Mouse (Mus musculus) c-Kit-positive CD71-positive TER-119-positive erythroid progenitor cells, embryonic 14.5 days (primary cell): Measurements from ENCODE around the gene Wnk2.

Experiments
- DNase-seq: peaks from one replicate; pipeline ENCODE4 v3.0.0-alpha.2; 2013; ENCODE audit warnings: low spot score

The Wnk2 gene

DNA sequence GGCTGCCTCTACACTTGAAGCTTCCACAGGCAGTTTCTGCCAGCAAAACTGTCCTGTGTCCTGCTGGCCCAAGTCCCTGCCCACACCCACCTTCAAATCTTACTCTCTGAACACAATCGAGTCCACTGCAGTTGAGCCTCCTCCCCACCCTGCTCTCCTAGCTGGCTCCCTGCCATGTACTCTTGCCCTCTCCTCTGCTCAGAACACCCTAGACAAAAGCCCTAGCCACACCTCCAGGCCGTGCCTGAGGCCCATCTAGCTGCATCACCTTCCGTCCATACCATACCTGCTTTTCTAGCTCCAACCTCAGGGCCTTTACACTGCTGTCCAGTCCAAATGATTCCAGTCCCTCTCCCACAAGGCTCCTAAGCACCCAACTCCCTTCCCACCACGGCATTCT is 7.2 kb downstream of the Wnk2 start:
- DNase-seq, result no peak

DNA sequence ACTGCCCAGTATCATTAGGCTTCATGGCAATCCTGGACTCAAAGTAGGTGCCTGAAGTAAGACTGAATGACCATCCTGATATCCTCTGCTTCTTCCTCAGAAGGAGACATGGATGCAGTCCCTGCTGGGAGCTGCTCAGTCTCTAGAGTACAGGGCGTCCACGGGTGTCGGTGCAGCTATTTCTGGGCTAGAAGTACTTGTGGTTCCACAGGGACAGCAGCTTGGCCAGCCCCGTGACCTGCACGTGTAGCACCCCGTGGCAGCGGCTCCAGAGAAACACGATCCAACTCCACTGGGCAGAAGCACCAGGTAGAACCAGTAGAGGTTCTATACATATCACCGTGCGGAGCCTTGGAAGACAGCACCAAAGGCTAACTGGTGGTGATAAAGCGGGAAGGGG is 13.3 kb downstream of the Wnk2 start:
- no peak for DNase-seq

DNA sequence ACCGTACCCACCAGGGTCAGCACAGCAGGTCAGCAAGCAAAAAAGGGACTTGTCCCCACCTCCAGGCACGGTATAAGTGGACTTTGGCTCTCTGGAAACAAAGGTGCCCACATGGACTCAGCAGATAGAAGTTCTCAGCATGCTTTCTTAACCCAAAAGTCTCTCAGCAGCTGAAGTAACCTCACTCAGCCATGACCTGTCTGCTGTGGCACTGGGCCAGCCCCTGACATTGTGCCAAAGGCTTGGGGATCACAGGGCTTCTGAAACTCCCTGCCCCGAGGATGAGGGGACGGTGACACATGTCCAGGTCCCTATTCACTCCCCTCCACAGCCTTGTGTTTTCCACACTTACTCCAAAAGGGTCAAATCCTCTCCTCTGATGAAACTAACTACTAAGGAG is 14.7 kb downstream of the Wnk2 start:
- no peak for DNase-seq

DNA sequence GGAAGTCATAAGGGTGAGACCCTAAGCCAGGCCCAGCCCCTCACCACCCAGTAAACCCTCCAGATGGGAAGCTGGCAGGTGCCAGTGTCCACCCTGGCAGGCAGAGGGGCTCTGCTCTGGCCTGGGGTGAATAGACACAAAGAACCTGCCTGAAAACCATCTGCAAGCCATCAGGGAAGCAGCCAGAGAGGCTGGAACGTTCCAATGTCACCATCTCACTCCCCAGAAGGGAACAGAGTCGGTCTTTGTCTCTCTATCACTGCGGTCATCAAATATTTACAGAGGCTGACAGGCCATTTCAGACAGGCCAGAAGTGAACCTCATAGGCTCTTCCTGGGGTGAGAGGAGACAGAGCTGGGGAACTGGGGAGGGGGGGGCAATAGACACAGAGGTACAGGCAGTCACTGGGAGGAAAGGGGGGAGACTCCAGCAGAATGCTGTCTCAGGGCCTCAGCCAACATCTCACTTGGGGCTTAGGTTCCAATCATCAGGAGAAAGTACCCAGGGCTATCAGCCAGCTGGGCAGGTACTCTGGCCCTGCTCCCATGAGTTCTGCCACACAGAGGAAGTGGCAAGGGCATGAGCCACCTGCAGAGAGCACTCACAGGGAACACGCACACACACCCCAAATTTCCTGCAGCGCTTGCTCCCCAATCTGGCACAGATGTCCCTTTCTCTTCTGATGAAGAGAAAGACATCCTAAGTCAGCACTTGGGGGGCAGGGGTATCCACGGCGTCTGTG is 15.7 kb downstream of the Wnk2 start:
- DNase-seq, result no peak

DNA sequence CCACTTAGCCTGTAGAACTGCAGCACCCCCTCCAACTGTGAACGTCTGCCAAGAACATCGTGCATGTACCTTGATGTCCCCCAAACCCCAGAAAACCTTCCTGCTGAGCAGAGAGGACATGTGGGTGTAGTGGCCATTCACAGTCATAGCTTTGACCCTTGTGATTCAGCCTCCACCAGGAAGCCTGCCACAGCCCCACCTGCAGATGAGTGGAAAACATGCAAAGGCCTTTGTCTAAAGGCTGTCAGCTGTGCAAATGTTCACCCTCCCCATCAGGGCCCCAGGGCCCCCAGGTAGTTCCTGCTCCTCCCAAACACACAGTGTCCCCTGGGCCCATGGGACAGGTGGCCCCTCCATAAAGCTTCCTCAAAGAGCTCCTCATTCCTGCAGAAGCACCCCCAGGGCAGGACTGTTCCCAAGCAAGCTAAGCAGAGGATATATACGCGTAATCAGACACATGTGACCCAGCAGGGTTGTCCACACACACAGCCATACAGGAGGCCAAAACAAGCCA is 16.4 kb downstream of the Wnk2 start:
- no peak for DNase-seq

DNA sequence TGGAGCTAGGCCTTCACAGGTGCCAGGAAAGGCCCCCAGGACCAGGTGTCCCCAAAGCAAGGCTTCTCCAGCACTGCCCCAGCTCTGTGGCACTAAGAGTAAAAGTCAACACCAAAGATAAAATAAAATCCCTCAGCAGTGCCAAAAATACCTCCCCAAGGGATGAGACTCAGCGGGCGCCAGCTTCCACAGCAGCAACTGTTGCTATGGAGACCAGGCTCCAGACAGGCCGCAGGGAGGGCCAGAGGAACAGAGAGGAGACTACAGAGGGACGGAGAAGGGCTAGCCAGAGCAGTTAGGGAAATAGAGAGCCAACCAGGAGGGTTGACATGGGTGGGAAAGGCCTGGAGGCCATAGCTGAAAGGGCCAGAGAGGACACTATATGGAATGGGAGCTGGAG is 18.0 kb downstream of the Wnk2 start:
- no peak for DNase-seq

DNA sequence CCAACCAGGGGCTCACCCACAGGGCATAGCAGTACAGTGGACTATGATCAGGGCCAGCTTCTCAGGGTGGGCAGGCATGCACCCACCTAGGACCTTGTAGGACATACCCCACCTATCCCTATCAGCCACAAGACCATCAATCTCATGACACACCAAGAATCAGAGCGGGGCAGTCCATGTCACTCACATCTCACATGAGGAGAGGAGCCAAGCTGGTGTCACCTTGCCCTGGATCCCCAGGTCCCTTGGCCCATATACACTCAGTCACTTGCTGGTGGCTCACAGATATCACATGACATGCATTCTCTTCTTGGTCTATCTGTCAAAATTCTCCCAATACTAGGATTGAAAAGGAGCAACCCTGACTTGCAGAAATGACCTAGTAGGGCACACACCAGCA is 18.7 kb downstream of the Wnk2 start:
- DNase-seq, result no peak

DNA sequence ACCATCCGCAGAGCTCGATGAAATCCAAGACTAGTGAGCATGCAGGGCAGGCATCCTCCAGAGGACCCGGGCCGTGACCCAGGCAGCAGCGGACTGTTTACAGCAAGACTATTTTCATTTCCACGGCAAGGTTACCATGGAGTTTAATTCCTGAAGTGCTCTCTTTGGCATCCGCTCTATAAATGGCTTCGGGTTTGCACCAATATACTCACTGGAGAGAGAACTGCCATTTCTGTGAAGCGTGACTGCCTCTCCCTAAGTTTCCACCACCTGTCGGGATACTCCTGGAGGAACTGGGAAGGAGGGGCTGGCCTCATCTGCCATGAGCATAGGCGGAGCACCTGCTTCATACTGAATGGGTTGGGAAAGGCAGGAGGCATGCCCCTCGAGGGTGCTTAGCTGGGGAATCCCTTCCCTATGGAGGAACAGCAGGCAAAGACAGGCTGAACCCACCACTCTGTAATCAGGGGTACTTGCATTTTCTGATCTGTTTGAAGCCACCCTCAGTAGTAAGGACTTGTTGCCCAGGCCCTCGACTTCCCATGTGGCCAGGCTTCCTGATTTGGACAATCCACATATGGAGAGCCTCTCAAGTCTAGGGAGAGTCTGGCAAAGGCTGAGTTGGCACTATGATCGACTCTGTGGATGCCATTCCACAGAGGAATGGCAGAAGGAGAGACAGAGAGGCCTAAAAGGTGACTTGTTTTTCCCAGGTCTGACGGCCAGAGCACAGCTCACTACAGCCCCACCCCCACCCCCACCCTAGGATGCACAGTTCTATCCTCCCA is 19.8 kb downstream of the Wnk2 start:
- DNase-seq, result no peak

DNA sequence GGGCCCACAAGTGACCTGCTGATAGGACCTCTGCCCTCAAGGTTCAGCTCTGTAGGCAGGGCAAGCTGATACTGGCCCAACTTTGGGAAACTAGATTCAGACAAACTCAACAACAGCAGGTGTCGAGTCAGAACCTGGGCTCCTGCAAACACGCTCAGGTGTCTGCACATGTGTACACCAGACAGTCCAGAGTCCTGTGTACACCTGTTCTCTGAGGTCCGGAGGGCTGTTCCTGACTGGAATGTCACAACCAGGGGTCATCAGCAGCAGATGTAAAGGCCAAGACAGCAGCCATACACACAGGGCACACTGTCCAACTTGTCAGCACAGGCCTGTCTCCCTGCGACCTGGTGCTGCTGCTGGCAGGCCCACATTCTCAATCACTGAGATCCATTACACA is 25.7 kb downstream of the Wnk2 start:
- DNase-seq, result no peak

DNA sequence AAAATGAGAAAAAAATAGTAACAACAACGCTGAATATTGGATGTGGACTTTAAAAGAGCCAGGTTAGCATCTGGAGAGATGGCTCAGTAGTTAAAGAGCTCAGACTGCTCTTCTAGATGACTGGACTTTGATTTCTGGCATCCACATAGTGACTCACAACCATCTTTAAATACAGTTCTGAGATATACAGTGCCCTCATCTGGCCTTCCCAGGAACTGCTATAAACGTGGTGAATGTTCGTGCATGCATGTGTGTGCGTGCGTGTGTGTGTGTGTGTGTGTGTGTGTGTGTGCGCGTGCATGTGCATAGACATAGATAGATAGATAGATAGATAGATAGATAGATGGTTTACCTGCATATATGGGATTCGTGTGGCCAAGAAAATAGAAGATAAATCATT is 30.3 kb downstream of the Wnk2 start:
- no peak for DNase-seq

DNA sequence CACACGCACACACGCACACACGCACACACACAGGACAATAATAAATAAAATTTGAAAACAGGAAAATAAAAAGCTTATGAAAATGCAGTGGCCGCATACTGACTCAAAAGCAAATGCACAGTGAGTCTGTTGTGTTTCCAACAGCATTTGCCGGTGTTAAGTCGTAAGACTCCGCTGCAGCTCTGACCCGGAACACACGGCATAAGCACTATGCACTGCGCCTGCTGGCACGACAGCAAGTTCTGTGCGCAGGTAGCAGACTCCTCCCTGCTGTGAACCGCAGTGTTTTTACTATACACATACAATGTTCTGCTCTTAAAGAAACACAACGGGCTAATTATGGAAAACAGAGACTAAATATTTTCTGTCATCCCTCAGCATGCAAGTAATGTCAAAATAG is 32.9 kb downstream of the Wnk2 start:
- DNase-seq, result no peak

DNA sequence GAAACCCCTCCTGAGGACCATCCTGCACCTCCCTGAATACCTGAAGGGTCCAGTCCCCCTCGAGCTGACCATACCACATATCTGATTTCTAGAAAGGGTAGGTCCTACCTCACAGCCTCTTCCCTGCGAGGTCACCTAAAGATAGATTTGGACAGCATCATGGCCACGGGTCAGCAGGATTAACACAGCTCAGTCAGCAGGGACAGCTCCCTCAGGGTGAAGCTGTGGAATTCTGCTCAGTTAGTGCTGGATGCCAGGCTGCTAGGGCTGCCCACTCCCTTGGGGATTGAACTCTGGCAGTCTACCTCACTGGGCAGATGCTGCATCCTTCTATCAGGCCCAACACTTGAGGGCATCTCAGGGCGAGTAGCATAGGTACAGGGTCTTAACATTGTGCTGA is 33.7 kb downstream of the Wnk2 start:
- no peak for DNase-seq

DNA sequence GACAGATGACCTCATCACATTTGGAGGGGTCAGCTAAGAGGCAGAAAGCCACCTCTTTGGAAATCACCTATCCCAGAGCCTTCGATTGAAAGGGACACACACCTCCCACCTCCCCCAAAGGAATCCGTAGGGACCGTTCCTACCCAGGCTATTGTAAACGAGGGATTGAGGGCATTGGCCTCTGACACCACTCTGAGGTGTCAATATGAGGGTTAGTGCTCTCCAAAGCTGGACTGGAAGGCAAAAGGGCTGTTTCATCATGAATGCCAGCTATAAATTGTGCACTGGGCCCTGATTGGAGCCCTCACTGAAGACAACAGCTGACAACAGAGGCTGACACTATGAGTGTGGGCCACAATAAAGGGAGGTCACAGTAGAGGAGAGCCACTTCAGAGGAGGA is 34.5 kb downstream of the Wnk2 start:
- no peak for DNase-seq

DNA sequence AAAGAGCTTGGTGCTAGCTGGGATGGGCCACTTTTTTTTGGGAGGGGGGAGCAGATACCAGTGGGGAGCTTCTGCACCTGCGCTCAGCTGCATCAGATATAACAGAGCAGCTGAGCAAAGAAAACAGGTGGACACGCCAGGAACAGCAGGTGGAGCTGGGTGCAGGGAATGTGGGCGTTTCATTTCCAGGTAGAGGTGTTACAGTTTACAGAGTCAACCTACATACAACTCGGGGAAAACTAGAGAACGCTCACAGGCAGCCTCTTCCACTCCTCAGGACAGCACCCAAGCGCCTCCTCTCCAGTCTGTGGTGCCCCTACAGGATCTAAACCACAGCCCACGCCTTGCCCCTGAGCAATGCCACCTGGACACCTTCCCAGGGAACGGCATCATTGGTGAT is 35.2 kb downstream of the Wnk2 start:
- no peak for DNase-seq

DNA sequence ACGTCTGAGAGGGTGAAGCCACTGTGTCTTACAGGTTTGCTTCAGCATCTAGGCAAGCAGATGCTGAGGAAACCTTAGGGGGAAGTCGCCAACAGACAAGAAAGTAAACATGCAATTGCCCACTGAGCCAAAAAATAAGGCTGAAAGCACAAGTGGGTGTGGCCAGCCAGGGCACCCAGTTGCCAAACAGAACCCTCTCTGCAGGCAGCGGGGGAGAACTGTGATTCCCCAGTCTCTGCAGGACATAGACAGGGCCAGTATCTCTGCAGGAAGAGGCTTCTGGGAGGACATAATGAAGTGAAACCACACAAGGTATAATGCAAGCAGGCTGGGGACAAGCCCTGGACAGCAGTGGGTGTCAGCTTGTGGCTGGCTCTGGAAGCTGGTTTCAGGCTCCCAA is 38.1 kb downstream of the Wnk2 start:
- DNase-seq, result no peak

DNA sequence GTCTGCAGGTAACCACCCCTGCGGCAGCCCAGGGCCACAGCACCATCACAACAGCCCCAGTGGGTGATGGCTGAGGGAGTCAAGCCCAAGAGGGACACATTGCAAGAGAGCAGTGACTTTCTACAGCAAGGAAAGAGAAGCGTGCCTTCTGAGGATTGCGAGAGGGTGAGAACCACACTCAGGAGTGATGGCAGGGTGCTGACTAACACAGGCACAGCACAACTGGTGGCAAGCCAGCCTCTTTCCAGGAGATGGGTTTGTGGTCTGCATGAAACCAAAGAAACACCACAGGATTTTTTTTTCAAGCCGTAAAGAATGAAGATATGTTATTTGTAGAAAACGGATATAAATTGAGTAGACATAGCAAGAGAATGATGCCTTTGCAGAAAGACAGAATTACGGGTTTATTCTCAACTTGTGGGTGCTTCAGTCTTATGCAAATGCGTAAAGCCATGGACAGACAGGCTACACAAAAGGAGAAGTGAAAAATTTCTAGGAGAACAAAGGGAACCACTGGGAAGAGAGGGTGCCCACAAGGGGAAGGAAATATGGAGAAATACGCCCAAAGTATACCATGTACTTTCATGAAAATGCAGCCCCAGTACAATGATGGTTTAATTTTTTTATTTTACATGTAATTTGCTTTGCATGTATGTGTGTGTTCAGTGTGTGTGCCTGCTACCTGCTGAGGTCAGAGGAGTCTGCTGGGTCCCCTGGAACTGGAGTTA is 39.5 kb downstream of the Wnk2 start:
- DNase-seq, result no peak

DNA sequence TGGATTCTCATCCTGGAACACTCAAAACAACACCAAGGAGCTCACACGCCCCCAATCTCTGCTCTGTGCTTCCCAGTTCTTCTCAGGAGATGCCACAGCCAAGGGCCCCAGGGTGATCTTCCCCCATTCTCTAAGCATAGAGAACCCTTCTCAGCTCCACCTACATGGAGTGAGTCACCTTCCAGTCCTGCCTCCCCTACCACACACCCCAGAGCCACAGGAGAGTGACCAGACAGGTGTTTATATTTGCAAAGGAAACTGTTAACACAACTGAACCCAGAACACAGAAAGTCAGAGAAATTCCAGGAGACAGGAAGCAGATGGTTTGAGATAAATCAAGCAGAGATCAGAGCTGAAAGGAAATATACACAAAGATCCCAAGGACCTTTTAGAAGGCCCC is 43.9 kb downstream of the Wnk2 start:
- no peak for DNase-seq

DNA sequence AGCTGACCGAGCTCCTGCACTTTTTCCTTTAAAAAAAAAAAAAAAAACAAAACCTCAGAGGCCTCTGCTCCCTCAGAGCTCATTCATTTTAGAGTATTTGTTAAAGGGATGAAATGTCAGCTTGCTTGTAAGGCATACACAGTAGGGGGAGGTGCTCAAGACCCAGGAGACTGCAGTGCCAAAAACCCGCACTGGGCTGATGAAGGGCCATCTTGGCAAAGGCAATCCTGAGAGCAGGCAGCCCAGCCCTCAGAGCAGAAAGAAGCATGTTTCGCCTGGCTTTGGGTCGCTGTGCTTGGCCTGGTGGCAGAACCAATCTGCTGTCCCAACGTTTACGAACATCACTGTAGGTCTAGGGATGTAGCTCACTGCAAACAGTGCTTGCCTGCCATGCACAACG is 44.6 kb downstream of the Wnk2 start:
- DNase-seq, result no peak

DNA sequence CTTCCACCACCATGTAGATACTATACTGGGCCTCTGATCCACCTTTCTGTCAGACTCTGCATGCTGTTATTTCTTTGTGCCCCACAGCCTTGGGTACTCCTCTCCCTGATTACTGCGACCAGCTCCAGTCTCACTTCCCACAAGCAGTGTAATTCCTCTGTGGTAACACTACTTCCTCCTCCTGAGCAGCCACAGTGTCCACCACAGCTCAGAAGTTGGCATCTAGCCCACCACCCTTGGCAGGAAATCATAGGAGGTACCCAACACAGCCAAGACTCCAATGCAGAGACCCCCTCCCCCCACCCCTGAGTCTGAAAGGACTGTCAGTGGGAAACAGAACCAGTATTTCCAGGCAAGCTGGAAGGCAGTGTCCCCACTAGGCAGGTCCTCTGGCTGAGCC is 47.4 kb downstream of the Wnk2 start:
- DNase-seq, result no peak

DNA sequence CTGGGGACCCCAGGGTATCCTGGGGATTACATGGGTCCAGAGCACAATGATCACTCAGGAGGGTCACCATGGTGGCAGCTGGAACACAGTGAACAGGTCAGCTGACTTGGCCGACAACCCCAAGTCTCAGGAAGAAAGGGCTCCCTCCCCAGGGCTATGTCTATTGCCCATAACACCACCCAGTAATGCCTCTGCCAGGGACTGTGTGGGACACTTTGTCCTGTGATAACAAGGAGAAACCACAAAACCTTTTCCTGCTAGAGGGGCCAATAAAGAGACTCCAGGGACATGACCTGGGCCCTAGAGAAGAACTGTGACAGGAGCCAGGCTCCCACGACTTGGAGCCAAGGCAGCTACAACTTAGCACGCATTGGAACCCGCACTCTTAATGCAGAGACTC is 51.0 kb downstream of the Wnk2 start:
- no peak for DNase-seq

DNA sequence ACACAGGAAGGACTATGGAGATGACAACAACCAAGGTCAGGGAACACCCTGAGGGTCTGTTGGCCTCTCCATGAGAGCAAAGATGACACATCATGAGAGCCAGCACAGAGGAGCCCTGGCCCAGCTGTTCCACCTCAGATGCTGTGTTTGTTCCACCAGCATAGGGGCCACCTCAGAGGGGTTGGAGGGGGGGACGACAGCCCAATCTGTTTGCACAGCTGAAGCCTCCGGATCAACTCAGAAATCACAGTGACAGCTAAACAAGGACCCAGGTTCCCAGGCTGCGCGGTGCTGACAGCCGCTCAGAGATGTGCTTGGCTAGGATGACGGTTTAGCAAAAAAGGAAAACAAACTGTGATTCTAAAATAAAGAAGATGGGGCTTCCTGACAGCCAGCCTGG is 53.1 kb downstream of the Wnk2 start:
- DNase-seq, result no peak

DNA sequence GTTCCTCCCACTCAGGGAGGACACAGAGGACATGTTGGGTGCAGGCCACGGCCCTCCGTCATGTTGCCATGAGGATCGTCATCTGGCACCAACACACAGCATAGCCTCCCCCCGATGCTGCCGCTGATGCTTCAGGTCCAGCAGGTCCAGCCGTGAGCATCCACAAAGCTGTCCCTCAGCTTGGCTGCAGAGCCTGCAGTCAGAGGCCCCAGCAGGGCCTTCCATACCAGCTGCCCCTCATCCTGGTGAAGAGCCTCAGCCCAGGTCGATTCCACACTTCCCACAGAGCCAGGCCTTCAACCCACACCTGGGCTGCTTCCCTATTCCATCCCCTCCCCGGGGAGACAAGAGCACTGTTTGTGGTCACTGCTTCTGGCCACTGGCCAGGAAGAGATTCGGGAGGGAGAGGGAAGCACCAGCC is 54.3 kb downstream of the Wnk2 start:
- DNase-seq, result no peak

DNA sequence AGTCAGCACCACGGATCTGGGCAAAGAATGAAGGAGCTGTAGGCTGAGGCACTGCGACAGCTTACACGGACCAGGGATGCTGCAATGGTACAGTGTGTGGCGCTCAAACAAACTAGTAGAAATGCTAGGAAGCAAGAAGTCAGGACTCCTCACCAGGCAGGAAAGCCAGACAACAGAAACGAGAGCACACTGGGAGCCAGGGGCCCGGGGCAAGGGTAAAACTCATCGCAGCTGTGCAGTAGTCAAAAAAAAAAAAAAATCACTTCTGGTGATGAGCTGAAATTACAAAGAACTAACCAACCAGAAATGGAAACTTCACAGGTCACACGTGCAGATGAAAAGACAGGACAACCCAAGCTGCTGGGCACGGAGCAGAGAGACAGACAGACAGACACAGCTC is 55.2 kb downstream of the Wnk2 start:
- DNase-seq, result no peak
